Mouse (Mus musculus) myocyte (in vitro differentiated cells): Measurements from ENCODE around the gene Hivep2. TPM values are rescaled to one million over a fixed set of nuclear protein-coding genes. Genes with fewer than 3 reads are reported as not detected.
A peak's percentile ranks its signal among the peaks of the same experiment; 100 is the strongest.

ENCODE experiments used
- H3K27me3 ChIP-seq: one replicate; pipeline ENCODE4 v1.6.1; 2011; ENCODE audit not compliant: control insufficient read depth, insufficient read depth, insufficient read length
- H3K36me3 ChIP-seq: one replicate; pipeline ENCODE4 v1.6.1; 2011; ENCODE audit not compliant: control insufficient read depth, insufficient read depth
- H3K4me2 ChIP-seq: one replicate; pipeline ENCODE4 v1.6.1; 2011; ENCODE audit warnings: low read depth, control low read depth
- H3K4me3 ChIP-seq: one replicate; pipeline ENCODE4 v1.5.1; 2011; ENCODE audit warnings: mild to moderate bottlenecking, control low read depth, moderate library complexity
- H3K79me2 ChIP-seq: one replicate; pipeline ENCODE4 v1.6.1; 2011; ENCODE audit not compliant: control insufficient read depth, insufficient read depth
- H3ac ChIP-seq: one replicate; pipeline ENCODE4 v1.6.1; 2011; ENCODE audit not compliant: control insufficient read depth, insufficient read length
- CEBPB ChIP-seq: IDR thresholded peaks from 2 replicates; pipeline ENCODE4 v1.6.1; 2011; ENCODE audit warnings: mild to moderate bottlenecking, moderate library complexity; ENCODE audit not compliant: poor library complexity, insufficient read depth, severe bottlenecking
- E2F4 ChIP-seq: IDR thresholded peaks from one replicate; pipeline ENCODE4 v1.6.1; 2011; ENCODE audit warnings: mild to moderate bottlenecking, control low read depth, moderate library complexity; ENCODE audit not compliant: insufficient read depth
- MAX ChIP-seq: IDR thresholded peaks from one replicate; pipeline ENCODE4 v1.6.1; 2011; ENCODE audit warnings: low read depth, mild to moderate bottlenecking, control low read depth
- MYOD1 ChIP-seq, 3 experiments: IDR thresholded peaks; one replicate each; pipeline ENCODE4 v1.6.1; 2011; ENCODE audit warnings: control low read depth in 2 of 3, low read depth in 2 of 3, mild to moderate bottlenecking in 2 of 3, moderate library complexity in 1 of 3; ENCODE audit not compliant: insufficient read length in 2 of 3, control insufficient read depth in 1 of 3
- MYOG ChIP-seq, 3 experiments: IDR thresholded peaks; one replicate each; pipeline ENCODE4 v1.6.1; 2011; ENCODE audit warnings: control low read depth in 2 of 3, low read depth in 2 of 3, mild to moderate bottlenecking in 2 of 3; ENCODE audit not compliant: insufficient read length in 2 of 3, control insufficient read depth in 1 of 3, insufficient read depth in 1 of 3
- POLR2A ChIP-seq: IDR thresholded peaks from one replicate; pipeline ENCODE4 v1.6.1; 2011; ENCODE audit warnings: low read depth, mild to moderate bottlenecking, control low read depth, moderate library complexity; ENCODE audit not compliant: insufficient read length
- POLR2AphosphoS2 ChIP-seq: IDR thresholded peaks from one replicate; pipeline ENCODE4 v1.6.1; 2011; ENCODE audit warnings: low read depth, control low read depth; ENCODE audit not compliant: insufficient read length
- REST ChIP-seq: IDR thresholded peaks from one replicate; pipeline ENCODE4 v1.6.1; 2011; ENCODE audit warnings: mild to moderate bottlenecking, control low read depth, moderate library complexity; ENCODE audit not compliant: insufficient read depth, insufficient read length
- SRF ChIP-seq: IDR thresholded peaks from one replicate; pipeline ENCODE4 v1.6.1; 2011; ENCODE audit warnings: low read depth; ENCODE audit not compliant: control insufficient read depth, insufficient read length
- TCF12 ChIP-seq: IDR thresholded peaks from one replicate; pipeline ENCODE4 v1.6.1; 2011; ENCODE audit warnings: mild to moderate bottlenecking, control low read depth; ENCODE audit not compliant: poor library complexity, insufficient read depth, severe bottlenecking
- TCF3 ChIP-seq: IDR thresholded peaks from one replicate; pipeline ENCODE4 v1.6.1; 2011; ENCODE audit warnings: low read depth, control low read depth; ENCODE audit not compliant: insufficient read length
- USF1 ChIP-seq: IDR thresholded peaks from one replicate; pipeline ENCODE4 v1.6.1; 2011; ENCODE audit warnings: low read depth, mild to moderate bottlenecking, control low read depth, moderate library complexity
- polyA plus RNA-seq: library from polyadenylated mRNA; unstranded; fragments of >200 nt; fragmentation: generic; extraction: Trizol; gene quantifications from one replicate; pipeline ENCODE4 v1.2.1, GENCODE M21; 2012; ENCODE audit warnings: missing spikeins

Hivep2 gene
- polyA plus RNA-seq, 1 experiment, result 9.6 TPM

DNA sequence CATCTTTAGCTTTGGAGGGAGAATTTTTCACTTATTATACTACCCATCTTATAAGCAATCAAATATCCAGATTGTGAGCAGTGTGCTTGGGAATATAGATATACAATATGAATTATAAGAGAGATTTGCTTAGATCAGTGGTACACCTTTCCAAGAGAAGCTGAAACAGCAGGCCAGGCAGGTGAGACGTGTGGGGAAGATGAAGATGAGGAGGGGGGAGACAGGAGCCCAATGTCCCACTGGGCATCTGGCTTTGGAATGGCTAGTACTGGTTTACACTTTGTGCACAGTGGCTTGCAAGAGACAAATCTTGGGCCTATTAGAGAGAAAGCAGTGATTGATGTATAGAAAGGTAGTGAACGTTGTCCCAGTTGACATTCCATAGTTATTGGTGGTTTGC lies 2.9 kb upstream of the Hivep2 start:
- H3K36me3 ChIP-seq, result no peaks in the 10 kb centered on the region
- no peaks in the 10 kb centered on the region for H3K79me2 ChIP-seq
- no peak overlapping the region for H3K4me3 ChIP-seq
- no peak for TF ChIP-seq USF1
- TF ChIP-seq MYOG (IDR thresholded peaks at IDR 0.05; ENCODE audit: control insufficient read depth in 1 of 3, insufficient read depth in 1 of 3, insufficient read length in 2 of 3, low read depth in 2 of 3), result no peak
- no peak for TF ChIP-seq CEBPB
- H3K27me3 ChIP-seq, result no peaks in the 10 kb centered on the region
- no peak overlapping the region for H3ac ChIP-seq
- no peak overlapping the region for H3K4me2 ChIP-seq

DNA sequence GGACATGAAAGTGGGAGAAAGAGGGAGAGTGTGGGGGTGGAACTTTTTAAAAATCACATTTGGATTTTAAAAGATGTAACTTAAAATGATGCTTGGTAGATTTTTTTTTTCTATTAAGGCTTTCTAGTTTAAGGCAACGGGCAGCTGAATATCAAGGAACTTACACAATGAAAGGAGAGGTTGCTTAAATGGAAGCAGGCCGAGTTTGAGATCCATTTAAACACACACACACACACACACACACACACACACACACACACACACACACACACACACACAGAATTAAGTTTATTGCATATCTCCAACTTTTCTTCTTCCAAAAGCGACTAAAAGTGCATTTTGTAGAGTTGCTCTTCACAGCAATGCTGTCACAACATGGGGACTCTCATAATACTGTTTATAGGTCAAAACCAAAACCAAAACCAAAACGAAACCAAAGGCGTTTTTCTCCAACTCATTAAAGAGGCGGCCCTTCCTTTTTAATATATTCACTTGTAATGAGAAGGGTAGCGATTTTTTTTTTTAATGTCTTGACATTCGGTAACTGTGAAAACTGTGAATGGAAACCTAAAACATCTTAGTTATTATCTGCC lies 1.9 kb upstream of the Hivep2 start:
- Histone ChIP-seq H3K4me2 (peak overlapping the region; percentile 92), H3K4me3 (peak overlapping the region; percentile 91), H3K27me3 (no peaks in the 10 kb centered on the region), H3ac (peak overlapping the region; percentile 26), H3K79me2 (peaks cover 5% of the 10 kb centered on the region), H3K36me3 (no peaks in the 10 kb centered on the region)
- no peak for TF ChIP-seq TCF3
- TF ChIP-seq REST, result no peak
- TF ChIP-seq E2F4, result no peak
- TF ChIP-seq SRF, result no peak
- TF ChIP-seq MYOD1 (IDR thresholded peaks at IDR 0.05; ENCODE audit: control insufficient read depth in 1 of 3, insufficient read length in 2 of 3, low read depth in 2 of 3), result no peak
- no peak for TF ChIP-seq POLR2AphosphoS2

DNA sequence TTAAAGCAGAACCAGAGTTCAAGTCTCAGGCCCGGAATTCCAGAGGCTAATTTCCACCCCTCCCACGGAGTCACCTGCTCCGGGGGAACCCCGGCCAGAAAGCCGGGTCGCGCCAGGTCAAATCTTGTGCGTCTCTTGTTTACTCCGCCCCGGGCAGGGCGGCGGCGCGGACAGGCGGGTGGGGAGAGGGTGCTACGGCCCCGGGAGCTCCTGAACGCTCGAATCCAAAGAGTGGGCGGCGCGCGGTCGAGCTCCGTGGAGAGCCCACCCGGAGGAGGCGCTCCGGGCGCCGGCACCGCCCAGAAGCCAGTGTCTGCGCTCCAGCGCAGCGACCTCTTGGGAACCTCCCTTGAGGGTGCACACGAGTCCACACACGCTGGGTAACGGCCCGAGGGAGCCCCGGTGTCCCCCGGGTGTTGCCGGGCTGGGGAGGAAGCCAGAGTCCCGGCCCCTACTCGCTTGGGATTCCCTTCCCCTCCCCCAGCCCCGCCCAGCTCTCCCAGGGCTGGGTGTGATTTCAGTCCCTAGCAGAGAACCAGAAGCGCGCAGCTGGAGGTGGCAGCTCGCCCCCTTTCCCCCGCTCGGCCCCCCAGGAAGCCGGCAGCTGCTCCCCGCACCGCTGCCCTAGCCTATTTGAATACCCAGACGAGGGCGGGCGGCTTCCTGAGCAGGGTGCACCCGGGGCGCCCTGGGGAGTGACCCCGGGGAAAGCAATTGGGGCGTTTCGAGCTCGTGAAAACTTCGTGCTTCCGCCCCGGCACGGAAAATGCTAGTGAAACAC lies 1.2 kb upstream of the Hivep2 start:
- TF ChIP-seq POLR2AphosphoS2 (peak; percentile 76), POLR2A (peak; percentile 87), MAX (no peak), TCF12 (peak; percentile 27), MYOG (IDR thresholded peaks at IDR 0.05; ENCODE audit: control insufficient read depth in 1 of 3, insufficient read depth in 1 of 3, insufficient read length in 2 of 3, low read depth in 2 of 3) (peak in 2 of 3 experiments; percentile 24 to 73), MYOD1 (IDR thresholded peaks at IDR 0.05; ENCODE audit: control insufficient read depth in 1 of 3, insufficient read length in 2 of 3, low read depth in 2 of 3) (peak in 2 of 3 experiments; percentile 45 to 59), E2F4 (no peak), REST (no peak)
- H3K4me2 ChIP-seq, result peak overlapping the region; percentile 92
- H3K36me3 ChIP-seq, result no peaks in the 10 kb centered on the region
- peaks cover 12% of the 10 kb centered on the region for H3K79me2 ChIP-seq
- H3ac ChIP-seq, result peak overlapping the region; percentile 26
- H3K4me3 ChIP-seq, result peak overlapping the region; percentile 91
- no peaks in the 10 kb centered on the region for H3K27me3 ChIP-seq

DNA sequence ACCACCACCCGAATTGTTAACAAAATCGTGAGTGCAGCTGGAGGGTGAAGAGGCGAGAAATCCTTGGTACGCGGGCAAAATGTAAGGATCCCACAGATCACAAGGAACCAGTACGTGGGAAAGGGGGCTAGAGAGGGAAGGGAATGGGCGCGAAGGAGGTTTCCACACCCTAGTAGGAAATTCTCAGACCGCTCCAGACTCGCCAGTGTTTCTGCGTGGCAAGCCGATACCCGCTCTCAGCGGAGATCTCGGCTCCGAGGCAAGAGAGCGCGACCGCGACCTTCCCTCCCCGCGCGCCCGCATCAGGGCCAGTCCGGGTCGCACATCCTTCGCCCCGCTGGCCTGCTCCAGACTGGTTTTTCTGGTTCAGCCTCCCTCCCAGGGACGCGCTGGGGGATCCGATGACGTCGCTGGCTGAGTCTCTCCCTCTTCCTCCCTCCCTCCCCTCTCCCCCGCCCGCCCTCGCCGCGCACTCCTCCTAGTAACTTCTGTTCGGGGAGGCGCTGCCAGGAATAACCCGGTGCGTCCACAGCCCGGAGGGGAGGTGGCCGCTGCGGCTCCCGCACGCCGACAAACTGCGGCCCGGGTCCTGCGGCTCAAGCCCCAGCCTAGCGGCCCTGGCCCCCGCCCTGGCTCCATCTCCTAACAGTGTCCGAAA lies 430 bp upstream of the Hivep2 start:
- Histone ChIP-seq H3K4me3 (peak overlapping the region; percentile 91), H3K4me2 (peak overlapping the region; percentile 92), H3K27me3 (no peaks in the 10 kb centered on the region), H3ac (peak overlapping the region; percentile 26), H3K79me2 (peaks cover 19% of the 10 kb centered on the region), H3K36me3 (no peaks in the 10 kb centered on the region)
- TF ChIP-seq POLR2AphosphoS2, result peak; percentile 98
- no peak for TF ChIP-seq REST
- peak in 1 of 3 experiments; percentile 31 for TF ChIP-seq MYOD1 (IDR thresholded peaks at IDR 0.05; ENCODE audit: control insufficient read depth in 1 of 3, insufficient read length in 2 of 3, low read depth in 2 of 3)
- peak; percentile 86 for TF ChIP-seq POLR2A

DNA sequence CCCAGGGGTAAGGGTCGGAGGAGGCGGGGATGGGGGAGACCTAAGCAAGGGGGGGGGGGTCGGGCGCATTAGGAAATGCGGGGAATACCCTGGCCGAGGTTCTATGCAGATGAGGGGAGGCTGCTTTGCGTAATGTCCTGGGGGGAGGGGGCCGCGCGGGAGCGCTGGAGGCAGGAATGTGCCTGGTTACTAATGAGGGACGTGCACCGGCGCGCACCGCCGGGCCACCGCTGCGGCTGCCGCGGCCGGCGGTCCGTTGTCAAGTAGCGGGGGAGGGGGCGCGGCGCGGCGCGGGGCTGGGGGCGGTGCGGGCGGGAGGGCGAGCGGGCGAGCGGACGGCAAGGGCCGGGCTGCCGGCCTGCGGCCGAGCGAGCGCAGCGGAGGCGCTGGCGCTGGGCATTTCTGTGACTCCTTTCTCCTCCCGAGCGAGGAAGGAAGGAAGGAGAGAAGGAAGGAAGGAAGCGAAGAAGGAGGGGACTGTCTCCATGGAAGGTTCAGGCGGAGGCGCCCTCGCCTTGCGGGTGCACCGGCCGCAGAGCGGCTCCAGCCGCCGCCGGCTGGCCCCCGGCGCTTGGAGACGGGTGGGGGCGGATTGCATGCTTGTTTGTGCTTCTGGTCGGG lies 1.1 kb downstream of the Hivep2 start:
- Histone ChIP-seq H3K36me3 (no peaks in the 10 kb centered on the region), H3ac (peak overlapping the region; percentile 26), H3K27me3 (no peaks in the 10 kb centered on the region), H3K79me2 (peaks cover 34% of the 10 kb centered on the region), H3K4me2 (peak overlapping the region; percentile 69), H3K4me3 (peak overlapping the region; percentile 91)
- TF ChIP-seq CEBPB, result 0 out of 2 replicates have a peak, but pooled peaks have one; percentile 40
- TF ChIP-seq POLR2A, result peak; percentile 67
- no peak for TF ChIP-seq E2F4
- TF ChIP-seq USF1, result no peak
- TF ChIP-seq POLR2AphosphoS2, result peak; percentile 52
- TF ChIP-seq TCF3, result no peak
- no peak for TF ChIP-seq MYOD1 (IDR thresholded peaks at IDR 0.05; ENCODE audit: control insufficient read depth in 1 of 3, insufficient read length in 2 of 3, low read depth in 2 of 3)
